Mouse (Mus musculus): ENCODE measurements around the gene Fam126a.

Fam126a gene

DNA sequence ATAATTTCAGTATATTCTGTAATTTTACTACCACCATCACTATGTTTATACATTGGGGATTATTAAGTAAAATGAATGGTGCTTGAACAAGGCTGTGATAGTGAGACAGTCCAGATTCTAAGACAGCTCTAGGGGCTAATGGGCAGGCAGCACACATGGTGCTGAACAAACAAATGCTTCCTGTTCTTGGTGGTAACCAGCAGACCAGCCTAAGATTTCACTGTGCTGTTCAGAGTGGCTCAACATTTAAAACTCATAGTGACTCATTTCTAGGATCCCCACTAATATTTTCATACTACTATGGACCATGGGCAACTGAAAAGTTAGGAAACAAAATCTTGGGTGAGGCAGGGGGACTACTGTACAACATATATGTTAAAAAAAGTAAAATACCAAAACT lies 10.1 kb upstream of the Fam126a start:
- no peak for DNase-seq (ENCODE audit: low spot score)

DNA sequence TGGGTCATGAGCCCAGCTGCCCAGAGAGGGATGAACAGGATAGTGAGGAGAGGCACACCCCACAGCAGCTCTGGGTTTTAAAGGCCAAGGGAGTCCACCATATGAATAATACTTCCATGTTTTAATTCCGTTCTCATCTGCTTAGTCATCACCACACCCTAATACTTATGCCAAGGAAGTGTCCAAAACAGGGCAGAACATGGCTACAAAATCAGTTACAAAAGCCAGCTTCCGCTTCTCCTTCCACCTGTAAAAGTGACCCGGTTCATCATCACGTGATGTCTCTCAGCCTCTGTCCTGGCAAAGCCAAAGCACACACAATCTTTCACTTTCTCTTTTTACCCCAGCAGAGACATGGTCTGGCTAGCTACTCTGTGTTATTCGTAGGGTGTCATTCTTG lies 8.9 kb upstream of the Fam126a start:
- DNase-seq (ENCODE audit: low spot score), result no peak

GRCm38 (mm10) chr5:24038819-24039218 lies 8.3 kb upstream of the Fam126a start:
- no peak for DNase-seq (ENCODE audit: low spot score)

DNA sequence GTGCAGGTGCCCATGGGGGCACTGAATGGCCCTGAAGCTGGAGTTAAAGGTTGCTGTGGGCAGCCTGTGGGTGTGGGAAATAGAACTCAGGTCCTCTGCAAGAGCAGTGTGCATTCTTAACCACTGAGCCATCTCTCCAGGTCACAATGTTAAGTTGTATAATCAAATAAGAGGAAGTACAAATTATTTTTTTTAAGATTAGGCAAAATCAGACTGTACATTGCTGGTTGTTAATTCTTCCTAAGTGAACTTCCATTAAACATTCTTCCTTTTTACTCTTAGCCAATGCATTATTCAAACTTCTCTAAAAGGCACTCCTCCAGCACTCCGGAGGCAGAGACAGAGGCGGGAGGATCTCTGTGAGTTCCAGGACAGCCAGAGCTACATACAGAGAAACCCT lies 7.7 kb upstream of the Fam126a start:
- no peak for DNase-seq (ENCODE audit: low spot score)

DNA sequence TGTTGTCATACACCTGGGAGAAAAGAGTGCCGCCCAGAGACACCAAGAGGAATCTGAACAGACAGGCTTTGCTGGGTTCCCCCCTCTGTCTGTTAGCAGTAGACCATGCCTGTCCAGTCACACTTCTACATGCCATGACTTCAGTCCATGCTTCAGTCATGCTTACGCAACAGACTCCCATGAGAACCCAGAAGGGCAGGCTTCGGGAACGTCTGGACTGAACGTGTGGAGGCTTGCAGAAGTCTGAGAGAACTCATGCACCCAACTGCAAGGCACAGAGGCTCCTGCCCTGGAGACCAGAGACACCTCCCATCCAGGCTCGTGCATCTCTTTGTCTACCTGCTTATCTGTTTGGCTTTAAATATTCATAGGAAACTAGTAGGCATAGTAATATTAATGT lies 6.2 kb upstream of the Fam126a start:
- DNase-seq (ENCODE audit: low spot score), result no peak

- DNase-seq (ENCODE audit: low spot score), result no peak
Measured at GRCm38 (mm10) chr5:24034970-24035369, 4.5 kb upstream of the Fam126a start.

DNA sequence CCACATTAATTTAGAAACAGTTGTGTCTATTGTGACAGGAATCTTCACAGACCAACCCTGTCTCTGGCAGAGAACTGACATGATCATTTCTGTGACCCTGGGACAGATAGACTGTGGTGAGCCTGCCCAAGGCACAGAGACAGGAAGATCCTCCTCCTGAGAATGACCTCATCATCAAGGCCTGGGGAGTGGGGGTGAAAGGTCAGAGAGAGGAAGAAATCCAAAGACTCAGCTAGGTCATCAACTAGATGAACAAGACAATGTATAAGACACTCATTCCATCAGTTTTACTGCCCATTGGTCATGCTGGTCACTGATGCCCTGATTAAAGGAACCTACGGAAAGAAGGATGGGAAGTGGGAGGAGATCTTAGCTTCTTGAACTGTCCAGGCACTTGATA lies 3.6 kb upstream of the Fam126a start:
- no peak for DNase-seq (ENCODE audit: low spot score)

DNA sequence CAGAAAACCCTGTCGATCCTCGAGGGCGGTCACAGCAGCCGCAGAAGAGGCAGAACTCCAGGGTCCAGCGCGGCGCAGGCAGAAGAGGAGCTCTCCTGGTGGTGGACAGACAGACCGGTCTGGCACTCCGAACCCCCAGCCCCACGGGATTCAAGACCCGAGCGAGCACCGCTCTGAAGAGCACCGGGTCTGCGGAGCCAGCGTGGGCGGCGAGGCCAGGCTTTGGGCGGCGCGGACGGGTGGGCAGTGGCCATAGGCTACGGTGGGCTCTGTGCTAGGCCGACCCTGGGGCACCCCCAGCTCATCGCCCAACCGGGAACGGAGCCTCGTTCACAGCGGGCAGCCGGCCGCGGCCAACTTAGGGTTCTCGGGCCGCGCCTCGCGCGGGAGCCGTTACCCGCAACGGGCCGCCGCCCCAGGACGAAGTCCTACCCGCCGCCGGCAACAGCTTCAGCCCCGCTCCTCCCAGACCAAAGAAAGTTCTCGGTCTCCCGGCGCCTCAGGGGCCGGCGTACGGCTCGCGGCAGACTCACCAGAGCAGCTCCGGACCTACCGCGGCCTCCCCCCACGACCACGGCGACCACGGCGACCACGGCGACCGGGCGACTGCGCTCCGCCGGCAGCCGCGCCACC lies 428 bp downstream of the Fam126a start:
- no peak for DNase-seq (ENCODE audit: low spot score)

GRCm38 (mm10) chr5:24029331-24029771 lies 1.1 kb downstream of the Fam126a start:
- peak; percentile 58 for DNase-seq (ENCODE audit: low spot score)

DNA sequence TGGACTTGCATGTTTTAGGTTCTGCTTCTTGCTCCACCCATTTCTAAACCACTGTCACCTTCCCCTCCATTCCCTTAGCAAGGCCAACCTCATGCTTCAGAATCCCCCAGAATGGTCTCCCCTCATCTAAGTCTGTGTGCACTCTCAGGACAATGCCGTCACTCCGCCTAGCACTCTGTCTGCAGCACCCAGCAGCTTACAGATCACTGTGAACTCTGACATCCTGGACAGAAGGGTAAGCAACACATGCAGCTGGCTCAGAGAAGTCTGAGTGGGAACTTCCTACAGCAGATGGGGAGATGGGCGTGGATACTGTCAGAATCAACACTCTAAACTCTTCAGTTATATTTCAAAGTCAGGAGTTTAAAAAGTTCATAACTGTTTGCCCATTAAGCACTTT lies 5.5 kb downstream of the Fam126a start:
- DNase-seq (ENCODE audit: low spot score), result no peak

- DNase-seq (ENCODE audit: low spot score), result no peak
Measured at GRCm38 (mm10) chr5:24023226-24023625, 7.3 kb downstream of the Fam126a start.

- DNase-seq (ENCODE audit: low spot score), result no peak
Measured at GRCm38 (mm10) chr5:24021683-24022082, 8.8 kb downstream of the Fam126a start.

GRCm38 (mm10) chr5:24020380-24020779 lies 10.1 kb downstream of the Fam126a start:
- no peak for DNase-seq (ENCODE audit: low spot score)

GRCm38 (mm10) chr5:24019341-24020185 lies 10.9 kb downstream of the Fam126a start:
- DNase-seq (ENCODE audit: low spot score), result no peak

- no peak for DNase-seq (ENCODE audit: low spot score)
Measured at GRCm38 (mm10) chr5:24018621-24019261, 11.7 kb downstream of the Fam126a start.

DNA sequence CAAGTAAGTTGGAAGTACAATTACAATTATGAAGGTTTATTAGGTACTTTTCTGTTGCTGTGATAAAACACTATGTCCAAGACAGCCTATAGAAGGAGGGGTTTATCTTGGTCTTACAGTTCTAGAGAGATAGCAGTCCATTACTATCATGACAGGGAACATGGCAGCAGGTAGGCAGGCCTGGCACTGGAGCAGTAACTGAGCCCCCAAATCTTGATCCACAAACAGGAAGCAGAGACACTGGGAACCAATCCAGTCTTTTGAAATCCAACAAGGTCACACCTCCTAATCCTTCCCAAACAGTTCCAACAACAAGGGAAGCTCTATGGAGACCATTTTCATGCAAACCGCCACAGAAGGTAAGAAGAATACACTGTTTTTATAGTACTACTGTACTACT lies 13.6 kb downstream of the Fam126a start:
- DNase-seq (ENCODE audit: low spot score), result no peak

DNA sequence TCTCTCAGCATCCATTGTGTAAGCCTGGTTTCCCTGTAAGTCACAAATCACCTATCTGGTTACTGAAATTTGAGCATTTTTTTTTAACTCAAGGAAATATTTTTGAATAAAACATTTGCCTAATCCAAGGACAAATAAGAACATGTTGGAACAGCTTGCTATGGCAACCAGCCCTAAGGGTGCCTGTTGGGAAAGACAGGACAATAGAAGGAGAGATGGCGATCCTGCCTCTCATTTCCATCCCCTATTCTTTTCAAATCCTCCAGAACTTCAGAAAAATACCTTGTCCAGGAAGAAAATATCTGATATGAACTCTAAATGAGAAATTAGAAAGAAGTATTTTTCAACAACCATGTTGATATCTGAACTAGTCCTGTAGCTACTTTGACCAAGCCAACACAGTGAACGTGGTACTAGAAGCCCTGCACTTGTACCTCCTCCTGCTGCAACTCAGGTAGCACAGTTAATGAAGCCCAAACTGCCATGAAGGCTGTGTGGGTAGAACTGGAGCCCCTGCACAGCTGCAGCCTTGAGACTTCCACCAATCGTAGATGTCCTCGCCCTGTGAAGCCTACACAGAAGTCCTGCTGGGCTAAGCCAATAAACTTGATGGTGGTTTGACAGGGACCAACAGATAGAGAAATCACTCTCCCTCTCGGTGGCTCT lies 17.0 kb downstream of the Fam126a start:
- no peak for DNase-seq (ENCODE audit: low spot score)

DNA sequence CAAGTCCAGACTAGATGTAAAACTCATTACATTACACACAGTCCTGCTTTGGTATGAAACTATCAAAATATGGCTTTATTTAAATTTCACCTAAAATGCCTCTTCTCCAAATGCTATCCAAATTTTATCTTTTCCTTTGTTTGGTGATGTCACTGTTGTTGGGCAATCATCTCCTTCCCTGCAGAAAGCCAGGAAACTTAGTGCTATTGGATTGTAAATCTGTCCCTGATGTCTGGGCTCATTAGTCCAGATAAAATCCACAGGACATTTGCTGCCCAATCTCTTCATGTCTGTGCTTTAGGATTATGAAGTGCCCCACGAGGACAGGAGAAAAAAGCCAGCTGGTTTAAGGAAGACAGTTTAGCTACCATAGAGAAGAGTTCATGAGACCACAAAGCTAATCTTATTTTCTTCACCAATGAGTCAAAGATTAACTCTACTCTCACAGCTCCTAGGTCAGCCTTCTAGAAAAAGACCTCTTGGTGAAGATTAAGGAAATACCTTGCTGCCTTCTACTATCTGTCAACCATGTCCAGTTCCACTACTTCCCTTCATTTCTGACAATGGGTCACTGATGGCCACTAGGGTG lies 31.3 kb downstream of the Fam126a start:
- no peak for DNase-seq (ENCODE audit: low spot score)

DNA sequence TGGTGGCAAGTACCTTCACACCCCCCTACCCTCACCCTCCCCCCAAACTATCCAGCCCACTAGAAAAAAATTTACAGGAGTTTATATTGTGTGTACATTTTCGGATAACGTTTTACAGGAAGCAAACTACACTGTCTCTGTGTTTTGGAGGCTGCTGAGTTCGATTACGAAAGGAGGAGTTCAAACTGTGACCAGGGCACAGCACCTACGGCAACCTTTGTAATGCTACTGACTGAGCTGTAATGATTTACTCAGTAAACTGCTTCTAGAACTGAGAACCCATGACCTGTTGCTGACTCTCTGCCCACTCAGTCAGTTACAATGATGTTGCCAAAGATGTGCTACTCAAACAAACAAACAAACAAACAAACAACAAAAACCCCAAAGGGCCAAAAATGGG lies 34.5 kb downstream of the Fam126a start:
- DNase-seq (ENCODE audit: low spot score), result no peak

DNA sequence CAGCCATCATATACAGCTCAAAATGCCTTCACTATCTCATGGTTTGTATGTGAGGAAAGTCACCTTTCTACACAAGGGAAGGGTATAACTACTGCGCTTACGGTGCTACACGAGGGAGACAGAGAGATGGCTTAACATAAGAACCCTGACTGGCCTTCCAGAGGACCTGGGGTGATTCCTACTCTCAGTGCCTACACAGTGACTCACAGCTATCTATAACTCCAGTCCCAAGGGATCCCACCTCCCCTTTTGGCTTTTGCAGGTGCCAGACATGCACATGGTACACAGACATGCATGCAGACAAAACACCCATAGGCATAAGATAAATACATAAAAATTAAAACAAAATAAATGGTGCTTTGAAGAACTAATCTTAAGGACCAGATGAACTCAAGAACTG lies 35.6 kb downstream of the Fam126a start:
- no peak for DNase-seq (ENCODE audit: low spot score)

DNA sequence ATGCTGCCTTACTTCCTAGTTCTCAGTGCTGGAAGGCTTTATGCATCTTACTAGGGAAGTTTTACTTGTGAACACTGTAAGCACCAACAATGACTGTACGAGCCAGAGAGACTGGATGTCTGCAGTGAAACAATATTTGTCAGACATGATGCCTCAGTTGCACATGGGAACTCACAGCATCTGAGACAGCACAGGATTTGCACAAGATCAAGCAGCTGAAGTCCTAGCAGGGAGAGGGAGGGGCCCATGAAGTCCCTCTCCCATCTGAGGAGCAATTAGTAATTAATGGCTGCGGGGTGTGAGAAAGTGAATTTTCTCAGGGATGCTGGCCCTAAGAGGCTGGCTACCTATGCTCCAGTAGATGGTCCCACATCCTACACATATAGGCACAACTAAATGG lies 36.3 kb downstream of the Fam126a start:
- DNase-seq (ENCODE audit: low spot score), result no peak

GRCm38 (mm10) chr5:23993553-23993894 lies 37.0 kb downstream of the Fam126a start:
- no peak for DNase-seq (ENCODE audit: low spot score)

Measured in ovary, postnatal 36 days (tissue).